Mouse (Mus musculus): ENCODE measurements around the gene Terb2. TPM values are rescaled to one million over a fixed set of nuclear protein-coding genes. Genes with fewer than 3 reads are reported as not detected.

The Terb2 gene
- polyA plus RNA-seq, 1 experiment from 2014 or later, result not detected

- H3K9ac ChIP-seq (ENCODE audit: low read depth, low read length), result no peak overlapping the region
- no peak overlapping the region for H3K4me3 ChIP-seq (ENCODE audit: low read depth, low read length)
- no peak overlapping the region for H3K4me2 ChIP-seq (ENCODE audit: low read depth, low read length)
- peaks cover 5% of the 10 kb centered on the region; the same call in 1 of the 2 replicates for H3K36me3 ChIP-seq (ENCODE audit: control insufficient read depth, insufficient read depth)
- no peaks in the 10 kb centered on the region for H3K9me3 ChIP-seq (replicated peaks; ENCODE audit: control insufficient read depth, low read length)
- peak; percentile 72 for ATAC-seq (ENCODE audit: low read depth)
- H3K27ac ChIP-seq (ENCODE audit: low read length), result peak overlapping the region; percentile 64
- H3K4me1 ChIP-seq (ENCODE audit: control insufficient read depth, low read depth, low read length), result peaks cover 14% of the 10 kb centered on the region
- no peaks in the 10 kb centered on the region for H3K27me3 ChIP-seq (ENCODE audit: control insufficient read depth, insufficient read depth, low read depth, low read length)
- WGBS (ENCODE audit: insufficient replicate concordance), result 56% methylated on average over 6 of the region's 6 CpGs
Measured at GRCm38 (mm10) chr2:122241935-122242334, 55.9 kb downstream of the Terb2 start.

- Histone ChIP-seq H3K9ac (ENCODE audit: low read depth, low read length) (no peak overlapping the region), H3K36me3 (ENCODE audit: control insufficient read depth, insufficient read depth) (peaks cover 13% of the 10 kb centered on the region; the same call in 1 of the 2 replicates), H3K27ac (ENCODE audit: low read length) (peak overlapping the region; percentile 59), H3K4me2 (ENCODE audit: low read depth, low read length) (no peak overlapping the region), H3K27me3 (ENCODE audit: control insufficient read depth, insufficient read depth, low read depth, low read length) (no peaks in the 10 kb centered on the region), H3K4me3 (ENCODE audit: low read depth, low read length) (no peak overlapping the region), H3K4me1 (ENCODE audit: control insufficient read depth, low read depth, low read length) (peaks cover 9% of the 10 kb centered on the region), H3K9me3 (replicated peaks; ENCODE audit: control insufficient read depth, low read length) (no peaks in the 10 kb centered on the region)
- WGBS (ENCODE audit: insufficient replicate concordance), result 3% methylated on average over 3 of the region's 3 CpGs
- ATAC-seq (ENCODE audit: low read depth), result peak; percentile 65
Measured at GRCm38 (mm10) chr2:122243671-122244131, 57.6 kb downstream of the Terb2 start.

- no peak overlapping the region for H3K4me2 ChIP-seq (ENCODE audit: low read depth, low read length)
- H3K9me3 ChIP-seq (replicated peaks; ENCODE audit: control insufficient read depth, low read length), result no peaks in the 10 kb centered on the region
- peaks cover 21% of the 10 kb centered on the region; the same call in 1 of the 2 replicates for H3K36me3 ChIP-seq (ENCODE audit: control insufficient read depth, insufficient read depth)
- WGBS (ENCODE audit: insufficient replicate concordance), result 62% methylated on average over 10 of the region's 10 CpGs
- no peak overlapping the region for H3K4me3 ChIP-seq (ENCODE audit: low read depth, low read length)
- no peak overlapping the region for H3K27ac ChIP-seq (ENCODE audit: low read length)
- H3K4me1 ChIP-seq (ENCODE audit: control insufficient read depth, low read depth, low read length), result peaks cover 5% of the 10 kb centered on the region
- no peak overlapping the region for H3K9ac ChIP-seq (ENCODE audit: low read depth, low read length)
- H3K27me3 ChIP-seq (ENCODE audit: control insufficient read depth, insufficient read depth, low read depth, low read length), result no peaks in the 10 kb centered on the region
- no peak for ATAC-seq (ENCODE audit: low read depth)
Measured at GRCm38 (mm10) chr2:122247786-122248185, 61.7 kb downstream of the Terb2 start.

GRCm38 (mm10) chr2:122255997-122256396 is 69.9 kb downstream of the Terb2 start:
- Histone ChIP-seq H3K36me3 (ENCODE audit: control insufficient read depth, insufficient read depth) (peaks cover 25% of the 10 kb centered on the region), H3K9ac (ENCODE audit: low read depth, low read length) (no peak overlapping the region), H3K27me3 (ENCODE audit: control insufficient read depth, insufficient read depth, low read depth, low read length) (no peaks in the 10 kb centered on the region), H3K4me2 (ENCODE audit: low read depth, low read length) (no peak overlapping the region), H3K9me3 (replicated peaks; ENCODE audit: control insufficient read depth, low read length) (no peaks in the 10 kb centered on the region), H3K4me1 (ENCODE audit: control insufficient read depth, low read depth, low read length) (no peaks in the 10 kb centered on the region), H3K4me3 (ENCODE audit: low read depth, low read length) (no peak overlapping the region), H3K27ac (ENCODE audit: low read length) (no peak overlapping the region)
- no peak for ATAC-seq (ENCODE audit: low read depth)
- 90% methylated on average over 5 of the region's 5 CpGs for WGBS (ENCODE audit: insufficient replicate concordance)

Other genes with a start within 250 kb of the Terb2 start
- gene Ctdspl2, start 230.3 kb upstream of the Terb2 start, polyA plus RNA-seq (2015; fragmentation: Nextera tagmentation; extraction: Ambion mirVana), result 15.9 and 16.9 TPM in 2 replicates
- 0.05 TPM in 1 of 2 replicates, not detected in the other for gene Mageb3, start 230.2 kb upstream of the Terb2 start, polyA plus RNA-seq (2015; fragmentation: Nextera tagmentation; extraction: Ambion mirVana)
- 7.4 and 7.8 TPM in 2 replicates for gene Eif3j1, start 157.7 kb upstream of the Terb2 start, polyA plus RNA-seq (2015; fragmentation: Nextera tagmentation; extraction: Ambion mirVana)
- gene Spg11, start 67.9 kb upstream of the Terb2 start, polyA plus RNA-seq (2015; fragmentation: Nextera tagmentation; extraction: Ambion mirVana), result 3.2 and 3.5 TPM in 2 replicates
- 426 and 495 TPM in 2 replicates for gene B2m, start 38.6 kb upstream of the Terb2 start, polyA plus RNA-seq (2015; fragmentation: Nextera tagmentation; extraction: Ambion mirVana)
- 0.05 and 0.07 TPM in 2 replicates for gene Trim69, start 25.6 kb upstream of the Terb2 start, polyA plus RNA-seq (2015; fragmentation: Nextera tagmentation; extraction: Ambion mirVana)
- 0.04 and 0.07 TPM in 2 replicates for gene Patl2, start 83 bp upstream of the Terb2 start, polyA plus RNA-seq (2015; fragmentation: Nextera tagmentation; extraction: Ambion mirVana)
- 193 and 196 TPM in 2 replicates for gene Sord, start 48.5 kb downstream of the Terb2 start, polyA plus RNA-seq (2015; fragmentation: Nextera tagmentation; extraction: Ambion mirVana)
- not detected in 2 replicates for gene Duox2, start 112.2 kb downstream of the Terb2 start, polyA plus RNA-seq (2015; fragmentation: Nextera tagmentation; extraction: Ambion mirVana)
- gene Duoxa2, start 112.6 kb downstream of the Terb2 start, polyA plus RNA-seq (2015; fragmentation: Nextera tagmentation; extraction: Ambion mirVana), result not detected in 2 replicates
- gene Duoxa1, start 127.5 kb downstream of the Terb2 start, polyA plus RNA-seq (2015; fragmentation: Nextera tagmentation; extraction: Ambion mirVana), result 0.05 TPM in 1 of 2 replicates, not detected in the other
- gene Duox1, start 129.4 kb downstream of the Terb2 start, polyA plus RNA-seq (2015; fragmentation: Nextera tagmentation; extraction: Ambion mirVana), result not detected in 2 replicates
- 0.89 and 1.3 TPM in 2 replicates for gene Shf, start 182.9 kb downstream of the Terb2 start, polyA plus RNA-seq (2015; fragmentation: Nextera tagmentation; extraction: Ambion mirVana)
- 1.6 and 2.3 TPM in 2 replicates for gene Slc28a2, start 240.2 kb downstream of the Terb2 start, polyA plus RNA-seq (2015; fragmentation: Nextera tagmentation; extraction: Ambion mirVana)

All from liver, embryonic 16.5 days (tissue).